Mouse (Mus musculus) bone marrow macrophage, adult 2 months (primary cell): ENCODE data around the gene Pum3. TPM values are rescaled to one million over a fixed set of nuclear protein-coding genes. Genes with fewer than 3 reads are reported as not detected.
A peak's percentile ranks its signal among the peaks of the same experiment; 100 is the strongest.

Source experiments
- H3K27ac ChIP-seq: 2 replicates; pipeline ENCODE4 v1.5.1; 2012; ENCODE audit warnings: low read depth, low read length; ENCODE audit not compliant: insufficient read depth
- H3K4me1 ChIP-seq: 2 replicates; pipeline ENCODE4 v1.6.1; 2012; ENCODE audit warnings: low read length; ENCODE audit not compliant: control insufficient read depth, insufficient read depth
- H3K4me3 ChIP-seq: 2 replicates; pipeline ENCODE4 v1.5.1; 2012; ENCODE audit warnings: mild to moderate bottlenecking, low read length, moderate library complexity; ENCODE audit not compliant: insufficient read depth
- CTCF ChIP-seq: IDR thresholded peaks from 2 replicates; pipeline ENCODE4 v1.5.1; 2012; ENCODE audit warnings: low read depth, mild to moderate bottlenecking, low read length, moderate library complexity
- POLR2A ChIP-seq: IDR thresholded peaks from 2 replicates; pipeline ENCODE4 v1.6.1; 2012; ENCODE audit warnings: mild to moderate bottlenecking, low read depth, low read length, borderline replicate concordance
- polyA plus RNA-seq: library from polyadenylated mRNA; stranded (reverse); fragments of >200 nt; gene quantifications from 2 replicates; pipeline ENCODE4 v1.2.4, GENCODE M21; 2012; ENCODE audit not compliant: missing spikeins, insufficient read depth, insufficient read length

Pum3 gene
- polyA plus RNA-seq, 1 experiment = 50.2 TPM

- no peak overlapping the region for H3K27ac ChIP-seq
- H3K4me1 ChIP-seq = no peaks in the 10 kb centered on the region
- no peak overlapping the region for H3K4me3 ChIP-seq
- TF ChIP-seq CTCF (no peak), POLR2A (no peak)
These were observed 58.8 kb downstream of the Pum3 start for GRCm38 (mm10) chr19:27370784-27371183.

DNA sequence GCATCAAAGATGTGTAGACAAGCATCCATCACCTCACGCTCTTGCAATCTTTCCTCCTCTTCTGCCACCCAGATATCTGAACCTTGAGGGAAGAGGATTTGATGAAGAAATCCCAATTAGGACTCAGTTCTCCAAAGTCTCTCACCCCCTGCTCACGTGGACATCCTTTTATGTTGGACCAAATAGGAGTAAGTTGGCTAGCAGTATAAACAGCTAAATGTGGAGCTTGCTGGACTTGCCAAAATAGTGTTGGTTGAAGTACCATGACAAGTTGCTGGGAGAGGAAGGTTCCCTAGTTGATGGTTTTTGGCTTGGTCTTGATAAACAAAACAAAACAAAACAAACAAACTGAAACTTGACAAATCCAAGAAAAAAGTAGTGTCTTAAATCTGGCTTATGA lies 59.5 kb downstream of the Pum3 start:
- Histone ChIP-seq H3K4me3 (no peak overlapping the region), H3K27ac (no peak overlapping the region), H3K4me1 (no peaks in the 10 kb centered on the region)
- TF ChIP-seq CTCF (no peak), POLR2A (no peak)

DNA sequence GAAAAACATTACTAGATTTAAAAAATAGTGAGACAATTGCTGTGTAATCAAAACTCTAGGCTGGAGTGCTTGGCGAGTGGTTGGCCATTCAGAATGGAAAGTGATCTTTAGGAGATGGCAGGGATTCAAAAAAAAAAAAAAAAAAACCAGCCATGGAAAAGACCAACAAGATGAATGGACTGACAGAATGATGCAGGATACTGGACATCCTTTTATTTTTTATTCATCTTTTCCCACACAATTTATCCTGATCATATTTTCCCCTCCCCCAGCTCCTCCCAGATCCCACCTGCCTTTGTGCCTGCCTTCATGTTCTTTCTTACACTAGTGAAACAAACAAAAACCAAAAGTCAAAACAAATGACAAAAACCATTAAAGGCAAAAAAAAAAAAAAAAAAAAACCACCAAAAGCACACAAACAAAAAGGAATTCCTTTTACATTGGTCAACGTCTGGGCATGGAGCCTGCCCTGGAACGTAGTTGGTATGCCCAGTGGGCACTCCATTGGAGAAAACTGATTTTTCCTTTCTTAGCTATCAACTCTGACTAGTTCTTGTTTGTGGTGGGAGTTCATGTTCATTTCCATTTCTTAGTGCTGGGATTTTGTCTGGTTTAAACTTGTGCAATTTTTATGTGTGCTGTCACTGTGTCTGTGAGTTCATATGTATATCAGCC lies 60.0 kb downstream of the Pum3 start:
- Histone ChIP-seq H3K4me3 (no peak overlapping the region), H3K27ac (no peak overlapping the region), H3K4me1 (no peaks in the 10 kb centered on the region)
- TF ChIP-seq POLR2A = no peak
- no peak for TF ChIP-seq CTCF

DNA sequence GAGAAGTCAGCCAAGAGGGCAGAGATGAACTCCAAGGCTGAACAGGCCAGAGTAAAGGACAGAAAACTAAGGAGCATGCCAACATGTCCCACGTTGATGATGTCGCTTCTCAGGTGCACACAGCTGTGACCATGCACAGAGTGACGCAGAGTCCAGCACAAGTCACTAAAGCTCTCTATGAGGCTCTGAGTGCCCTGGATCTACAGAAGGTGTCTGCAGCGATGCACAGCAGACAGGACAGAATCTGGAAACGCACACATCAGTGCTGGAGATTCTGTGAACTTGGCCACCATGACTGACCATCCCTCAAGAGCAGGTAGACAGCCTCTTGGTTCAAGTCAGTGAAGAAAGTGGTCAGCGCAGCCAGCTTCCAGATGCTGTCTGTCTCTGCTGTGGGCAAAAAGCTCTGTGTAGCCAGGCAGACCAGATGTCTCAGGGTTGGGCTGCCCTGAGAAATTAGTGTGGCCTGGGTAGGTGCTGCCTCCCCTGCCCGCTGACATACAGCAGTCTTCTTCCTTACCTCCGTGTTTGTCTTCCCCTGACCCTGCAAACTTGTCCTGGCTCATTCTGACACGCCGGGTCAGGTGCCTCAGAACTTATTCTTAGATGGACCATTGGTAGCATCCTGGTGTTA lies 63.4 kb downstream of the Pum3 start:
- TF ChIP-seq CTCF (no peak), POLR2A (no peak)
- Histone ChIP-seq H3K27ac (no peak overlapping the region), H3K4me1 (no peaks in the 10 kb centered on the region), H3K4me3 (no peak overlapping the region)

DNA sequence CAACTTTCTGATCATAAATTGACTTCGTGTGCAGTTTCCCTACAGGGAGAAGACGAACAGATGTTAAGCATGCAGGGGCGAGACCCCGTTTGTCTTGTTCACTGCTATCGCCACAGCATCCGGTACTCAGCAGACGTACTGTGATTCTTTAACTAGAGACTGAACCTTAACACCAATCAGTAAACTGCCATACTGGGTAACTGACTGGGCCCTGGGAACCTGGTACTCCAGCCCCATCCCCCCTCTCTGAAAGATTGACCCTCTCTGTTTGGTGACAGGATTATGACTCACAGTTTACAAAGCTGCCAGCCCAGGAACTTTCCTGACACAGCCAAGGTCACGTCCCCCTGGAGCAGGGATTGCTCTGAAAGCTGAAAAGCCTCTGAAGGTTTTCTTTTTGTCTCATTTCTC lies 65.1 kb downstream of the Pum3 start:
- no peak for TF ChIP-seq CTCF
- TF ChIP-seq POLR2A = no peak
- Histone ChIP-seq H3K4me3 (peak overlapping the region; percentile 38), H3K27ac (no peak overlapping the region), H3K4me1 (no peaks in the 10 kb centered on the region)

DNA sequence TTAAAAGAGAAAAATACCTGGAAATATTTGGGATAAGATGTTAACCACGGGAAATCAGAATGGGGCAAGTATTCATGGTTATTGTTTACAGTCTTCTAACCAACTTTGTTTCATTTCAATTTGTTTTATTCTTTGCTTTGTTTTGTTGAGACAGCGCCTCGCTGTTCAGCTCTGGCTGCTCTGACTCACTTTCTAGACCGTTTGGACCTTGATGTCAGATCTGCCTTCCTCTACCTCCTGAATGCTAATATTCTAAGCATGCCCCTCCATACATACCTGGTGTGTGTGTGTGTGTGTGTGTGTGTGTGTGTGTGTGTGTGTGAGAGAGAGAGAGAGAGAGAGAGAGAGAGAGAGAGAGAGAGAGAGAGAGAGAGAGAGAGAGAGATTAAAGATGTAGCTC lies 65.7 kb downstream of the Pum3 start:
- TF ChIP-seq POLR2A (no peak), CTCF (no peak)
- H3K4me1 ChIP-seq = no peaks in the 10 kb centered on the region
- no peak overlapping the region for H3K27ac ChIP-seq
- H3K4me3 ChIP-seq = peak overlapping the region; percentile 38; the same call in 1 of the 2 replicates

DNA sequence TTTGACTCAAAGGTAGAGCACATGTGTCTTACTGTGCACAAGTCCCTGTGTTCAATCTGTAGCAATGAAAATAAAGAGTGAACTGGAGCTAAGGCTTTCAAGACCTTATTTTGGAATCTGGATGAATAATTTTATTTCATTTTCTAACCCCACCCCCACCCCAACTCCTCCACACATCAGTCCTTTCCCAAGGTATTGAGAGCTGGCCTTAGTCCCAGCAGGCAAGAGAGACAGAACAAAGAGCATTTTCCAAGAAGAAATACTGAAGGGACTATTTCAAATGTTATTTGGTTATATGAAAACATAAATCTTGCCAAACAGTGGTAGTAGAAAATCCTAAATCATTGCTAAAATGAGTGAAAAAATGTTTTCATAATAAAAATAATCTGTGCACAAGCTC lies 69.2 kb downstream of the Pum3 start:
- no peak overlapping the region for H3K4me3 ChIP-seq
- H3K27ac ChIP-seq = no peak overlapping the region
- no peaks in the 10 kb centered on the region for H3K4me1 ChIP-seq
- TF ChIP-seq POLR2A (no peak), CTCF (no peak)

DNA sequence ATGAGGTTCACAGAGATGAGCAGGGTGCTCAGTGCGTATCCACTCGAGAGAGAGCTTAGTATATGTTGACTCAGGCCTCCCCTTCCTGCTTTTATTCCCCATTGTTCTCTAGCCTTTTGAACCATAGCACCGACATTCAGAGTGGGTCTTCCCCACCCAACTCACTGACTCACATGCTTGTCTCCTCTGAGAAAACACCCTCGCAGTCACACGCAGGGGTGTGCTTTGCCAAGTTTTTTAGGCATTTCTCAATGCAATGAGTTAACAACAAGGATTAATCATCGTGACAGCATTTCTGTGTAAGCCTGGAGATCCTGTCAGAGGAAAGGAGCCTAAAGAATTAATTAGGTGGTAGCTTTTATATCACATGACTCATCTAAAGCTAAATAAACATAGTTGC lies 77.9 kb downstream of the Pum3 start:
- H3K4me1 ChIP-seq = no peaks in the 10 kb centered on the region
- H3K4me3 ChIP-seq = no peak overlapping the region
- no peak for TF ChIP-seq POLR2A
- TF ChIP-seq CTCF = no peak
- no peak overlapping the region for H3K27ac ChIP-seq

GRCm38 (mm10) chr19:27346501-27346900 lies 83.1 kb downstream of the Pum3 start:
- Histone ChIP-seq H3K27ac (no peak overlapping the region), H3K4me3 (no peak overlapping the region), H3K4me1 (no peaks in the 10 kb centered on the region)
- no peak for TF ChIP-seq POLR2A
- no peak for TF ChIP-seq CTCF

Other genes starting within 250 kb of the Pum3 start
- 0.36 and 0.70 TPM in 2 replicates for gene Vldlr, start 213.3 kb downstream of the Pum3 start, polyA plus RNA-seq
- not detected in 2 replicates for gene Kcnv2, start 107.2 kb downstream of the Pum3 start, polyA plus RNA-seq